ENCODE assay signal across 1 mouse cellular context in the genomic region with DNA sequence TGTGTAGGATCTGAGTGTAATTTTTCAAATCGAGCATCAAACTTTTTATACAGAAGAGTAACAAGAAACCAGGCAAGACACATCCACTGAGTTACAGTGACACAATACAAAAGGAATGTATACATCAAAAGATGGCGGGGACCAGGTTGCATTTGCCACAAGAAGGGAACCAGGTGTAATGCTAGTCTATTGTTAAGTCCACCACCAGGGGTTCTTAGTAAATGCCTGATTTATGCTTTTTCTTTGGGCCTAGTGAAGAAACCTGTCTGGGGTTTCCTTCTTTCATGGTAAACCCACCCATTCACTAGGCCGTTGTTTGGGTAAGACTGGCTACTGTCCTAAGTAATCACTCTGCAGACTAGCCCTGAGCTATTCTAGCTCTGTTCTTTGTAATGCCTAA. TPM values are rescaled to one million over a fixed set of nuclear protein-coding genes. Genes with fewer than 3 reads are reported as not detected.
"Had no signal": no experiment of that assay in that cellular context is flagged by ENCODE, and none has a peak within 500 bp of the region (broad histone marks: within the 10 kb centered on the region; RNA-seq: fewer than 3 reads in every experiment).

No protein-coding gene starts in this region.

RNA-seq across cellular contexts. Expression of a gene that starts 38.6 kb away (rescaled TPM):
- polyA plus RNA-seq: stomach, postnatal 0 days had no signal
